Mouse (Mus musculus): ENCODE measurements around the gene Kcnk18. TPM values are rescaled to one million over a fixed set of nuclear protein-coding genes. Genes with fewer than 3 reads are reported as not detected.

The Kcnk18 gene
- 0.03 and 0.16 TPM in 2 replicates for polyA plus RNA-seq (2012; rRNA removed)

DNA sequence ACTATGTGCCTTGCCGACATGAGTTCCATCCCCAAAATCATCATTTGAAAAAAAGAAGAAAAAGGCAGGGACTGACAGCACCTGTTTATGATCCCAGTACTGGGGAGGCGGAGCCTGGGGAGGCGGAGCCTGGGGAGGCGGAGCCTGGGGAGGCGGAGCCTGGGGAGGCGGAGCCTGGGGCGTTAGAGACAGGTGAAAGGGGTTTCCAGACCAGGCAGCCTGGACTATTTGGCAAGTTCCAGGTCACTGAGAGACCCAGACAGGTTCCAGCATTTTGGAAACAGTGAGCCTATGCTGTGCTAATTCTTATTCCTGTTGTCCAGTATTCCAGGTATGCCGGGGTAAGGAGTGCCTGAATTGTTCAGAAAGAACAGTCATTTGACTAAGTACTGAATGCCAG, at the start of gene Kcnk18:
Gene Kcnk18 (plus strand): TSS at position 224 of the 400 bp plus-strand sequence.

GRCm38 (mm10) chr19:59169936-59170765, 48.9 kb upstream of the Kcnk18 start, which contains the start of gene Vax1:
TSS of gene Vax1 (minus strand) at chr19:59170056.

DNA sequence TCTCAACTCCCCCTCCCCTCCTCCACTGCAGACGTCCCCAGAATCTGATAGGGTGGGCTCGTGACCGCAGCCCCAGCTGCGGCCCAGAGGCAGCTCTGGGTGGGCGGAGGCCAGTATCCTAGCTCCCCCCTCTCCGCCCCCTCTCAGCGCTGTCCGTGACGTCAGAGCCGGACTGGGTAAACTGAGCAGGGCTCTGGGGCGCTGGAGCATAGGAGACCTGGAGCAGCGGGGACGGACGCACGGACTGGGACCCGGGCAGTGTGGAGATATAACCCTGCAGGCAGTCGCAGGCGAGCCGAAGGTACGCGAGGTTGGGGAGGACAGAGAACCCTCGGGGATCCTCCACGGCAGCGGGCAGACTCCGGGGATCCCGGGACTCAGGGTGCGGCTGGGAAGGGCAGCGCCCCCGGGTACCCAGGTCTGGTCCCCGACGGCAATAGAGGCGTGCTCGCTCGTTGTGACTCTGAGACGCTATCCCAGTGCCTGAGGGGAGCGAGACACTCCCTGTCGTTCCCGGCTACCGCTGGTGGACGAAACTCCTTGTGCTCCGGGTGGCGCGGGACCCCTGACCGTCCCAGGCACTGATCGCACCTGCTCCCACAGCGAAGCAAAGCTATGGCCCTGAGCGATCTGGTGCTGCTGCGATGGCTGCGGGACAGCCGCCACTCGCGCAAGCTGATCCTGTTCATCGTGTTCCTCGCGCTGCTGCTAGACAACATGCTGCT, 41.9 kb downstream of the Kcnk18 start, which contains the start of gene Slc18a2:
Gene Slc18a2 (plus strand): TSS at position 179 of the 725 bp plus-strand sequence.

Other genes starting within 250 kb of the Kcnk18 start
- gene Shtn1, start 143.1 kb upstream of the Kcnk18 start, polyA plus RNA-seq (2012; rRNA removed): 113 TPM in 2 replicates
- 6.2 and 6.4 TPM in 2 replicates for gene Vax1, start 49.2 kb upstream of the Kcnk18 start, polyA plus RNA-seq (2012; rRNA removed)
- gene Slc18a2, start 41.7 kb downstream of the Kcnk18 start, polyA plus RNA-seq (2012; rRNA removed): 15.3 and 18.7 TPM in 2 replicates
- 60.9 and 117 TPM in 2 replicates for gene Rps12-ps3, start 103.1 kb downstream of the Kcnk18 start, polyA plus RNA-seq (2012; rRNA removed)
- 13.9 and 15.8 TPM in 2 replicates for gene Pdzd8, start 126.6 kb downstream of the Kcnk18 start, polyA plus RNA-seq (2012; rRNA removed)
- gene Emx2, start 239.2 kb downstream of the Kcnk18 start, polyA plus RNA-seq (2012; rRNA removed): 9.5 and 9.7 TPM in 2 replicates